Comparison of ENCODE assay signal across 8 mouse cellular contexts in the genomic region with DNA sequence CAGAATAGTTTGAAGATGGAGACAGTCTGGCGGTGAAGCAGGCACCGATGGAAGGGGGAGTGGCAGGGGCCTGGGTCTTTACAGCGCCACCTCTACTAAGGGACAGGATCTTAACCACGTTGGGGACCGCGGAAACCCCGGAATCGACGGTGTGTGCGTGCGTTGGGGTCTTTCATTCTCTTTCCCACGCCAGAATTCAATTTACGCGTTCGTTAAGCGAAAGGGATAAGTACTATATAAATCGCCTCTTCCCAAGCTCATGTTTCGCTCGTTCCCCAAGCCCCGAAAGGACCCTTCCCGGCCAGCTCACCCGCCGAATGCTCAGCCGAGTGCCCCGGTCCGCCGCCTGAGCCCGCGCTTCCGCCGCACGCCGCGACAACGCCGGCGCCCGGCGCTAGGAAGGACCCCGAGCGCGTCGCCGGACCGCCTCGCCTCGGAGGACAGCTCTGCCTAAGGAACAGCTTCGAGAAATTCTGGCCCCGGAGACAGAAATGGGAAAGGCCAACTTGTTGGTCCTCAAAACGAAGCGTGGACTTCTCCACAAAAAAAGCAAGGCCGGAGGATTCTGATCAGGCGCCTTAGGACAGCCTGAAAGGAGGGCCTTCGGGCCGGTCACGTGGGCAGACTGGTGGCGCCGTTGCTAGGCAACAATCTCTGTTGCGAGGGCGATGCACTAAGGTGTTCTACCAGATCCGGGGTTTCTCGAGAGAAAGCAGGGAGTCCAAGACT. TPM values are rescaled to one million over a fixed set of nuclear protein-coding genes. Genes with fewer than 3 reads are reported as not detected.
DNase-seq lines count a peak whose midpoint lies in the region; ATAC-seq and TF ChIP-seq lines count a peak whose summit lies in the region.

Gene Eftud2 (minus strand): TSS at position 401 of the 729 bp plus-strand sequence.
Gene Ccdc103 (plus strand): TSS at position 620 of the 729 bp plus-strand sequence.

- peaks cover 25% of the 10 kb centered on the region for H3K36me3 ChIP-seq in hindbrain, embryonic 10.5 days
- 0 out of 2 replicates have a peak, but pooled peaks cover 12% of the 10 kb centered on the region for H3K36me3 ChIP-seq in lung, postnatal 0 days (ENCODE audit: insufficient read depth, low read length)

- H3K9ac ChIP-seq in lung, postnatal 0 days (replicated peaks; ENCODE audit: low read depth): peak within 1 kb of the TSS; percentile 71

- TF ChIP-seq EP300 in lung, postnatal 0 days (IDR thresholded peaks at IDR 0.05): peak; percentile 90

- peaks cover 21% of the 10 kb centered on the region for H3K4me1 ChIP-seq in hindbrain, embryonic 10.5 days (replicated peaks)
- no peaks in the 10 kb centered on the region for H3K4me1 ChIP-seq in lung, postnatal 0 days (ENCODE audit: insufficient read depth, low read depth, low read length)

- WGBS in hindbrain, embryonic 10.5 days: under 1% methylated on average over 62 of the region's 62 CpGs
- under 1% methylated on average over 62 of the region's 62 CpGs for WGBS in lung, postnatal 0 days

- TF ChIP-seq CTCF in lung, postnatal 0 days (IDR thresholded peaks at IDR 0.05): no peak

- ATAC-seq in frontal cortex, adult (ENCODE audit: low TSS enrichment): peak; percentile 84
- peak; percentile 96 for ATAC-seq in lung, postnatal 0 days

- H3K27me3 ChIP-seq in hindbrain, embryonic 10.5 days (ENCODE audit: insufficient read depth, poor library complexity, severe bottlenecking): peaks cover 10% of the 10 kb centered on the region
- no peaks in the 10 kb centered on the region for H3K27me3 ChIP-seq in lung, postnatal 0 days (replicated peaks; ENCODE audit: insufficient read depth, low read length)

- peak within 1 kb of the TSS; percentile 69 for H3K4me2 ChIP-seq in lung, postnatal 0 days (replicated peaks; ENCODE audit: low read depth, low read length)

- peak within 1 kb of the TSS; percentile 98 for H3K27ac ChIP-seq in hindbrain, embryonic 10.5 days
- peak within 1 kb of the TSS; percentile 72 for H3K27ac ChIP-seq in lung, postnatal 0 days (ENCODE audit: low read length)

- peak; percentile 84 for DNase-seq in MEL-GATA-1-ER (ENCODE audit: extremely low read depth, low read depth)
- DNase-seq in cerebellum, adult 8-10 months: peak; percentile 95
- peak; percentile 93 for DNase-seq in hindbrain, embryonic 10.5 days (ENCODE audit: low spot score)
- peak; percentile 94 for DNase-seq in layer of hippocampus, adult 9-11 months
- peak; percentile 96 for DNase-seq in lung, postnatal 0 days (ENCODE audit: low spot score)
- DNase-seq in ovary, postnatal 14 days (ENCODE audit: low spot score): peak; percentile 93
- peak; percentile 93 for DNase-seq in thymus, postnatal 14 days

- H3K9me3 ChIP-seq in hindbrain, embryonic 10.5 days: no peaks in the 10 kb centered on the region
- no peaks in the 10 kb centered on the region for H3K9me3 ChIP-seq in lung, postnatal 0 days (ENCODE audit: low read length)

- peak within 1 kb of the TSS; percentile 83 for H3K4me3 ChIP-seq in hindbrain, embryonic 10.5 days
- peak within 1 kb of the TSS; percentile 72 for H3K4me3 ChIP-seq in lung, postnatal 0 days (ENCODE audit: low read depth, low read length)

RNA-seq across cellular contexts. Expression of gene Eftud2, which starts in this region (rescaled TPM):
- polyA plus RNA-seq in hindbrain, embryonic 10.5 days (2016; fragmentation: Nextera tagmentation; extraction: Ambion mirVana): 290 and 328 TPM in 2 replicates
- polyA plus RNA-seq in lung, postnatal 0 days (2015; fragmentation: Nextera tagmentation; extraction: Ambion mirVana): 67.1 and 72.9 TPM in 2 replicates

RNA-seq across cellular contexts. Expression of gene Ccdc103, which starts in this region (rescaled TPM):
- 1.9 and 2.2 TPM in 2 replicates for polyA plus RNA-seq in hindbrain, embryonic 10.5 days (2016; fragmentation: Nextera tagmentation; extraction: Ambion mirVana)
- polyA plus RNA-seq in lung, postnatal 0 days (2015; fragmentation: Nextera tagmentation; extraction: Ambion mirVana): 3.9 and 4.4 TPM in 2 replicates

Comparison
In these comparisons a context has a peak if more than half of its experiments do, and no peak if none do; other contexts are left out.
1. Peak in every context shown above with its lines: DNase-seq, ATAC-seq, H3K4me3 ChIP-seq and H3K27ac ChIP-seq.